Mouse (Mus musculus) stomach, postnatal 0 days (tissue): ENCODE results near the gene Mpv17.

ENCODE experiments used
- CTCF ChIP-seq: IDR thresholded peaks from 2 replicates; pipeline ENCODE4 v1.5.1; 2016; ENCODE audit warnings: antibody characterized with exemption, low read depth, mild to moderate bottlenecking, moderate library complexity
- EP300 ChIP-seq: optimal IDR thresholded peaks from 2 replicates; pipeline ENCODE3; 2016; ENCODE audit warnings: antibody characterized with exemption

DNA sequence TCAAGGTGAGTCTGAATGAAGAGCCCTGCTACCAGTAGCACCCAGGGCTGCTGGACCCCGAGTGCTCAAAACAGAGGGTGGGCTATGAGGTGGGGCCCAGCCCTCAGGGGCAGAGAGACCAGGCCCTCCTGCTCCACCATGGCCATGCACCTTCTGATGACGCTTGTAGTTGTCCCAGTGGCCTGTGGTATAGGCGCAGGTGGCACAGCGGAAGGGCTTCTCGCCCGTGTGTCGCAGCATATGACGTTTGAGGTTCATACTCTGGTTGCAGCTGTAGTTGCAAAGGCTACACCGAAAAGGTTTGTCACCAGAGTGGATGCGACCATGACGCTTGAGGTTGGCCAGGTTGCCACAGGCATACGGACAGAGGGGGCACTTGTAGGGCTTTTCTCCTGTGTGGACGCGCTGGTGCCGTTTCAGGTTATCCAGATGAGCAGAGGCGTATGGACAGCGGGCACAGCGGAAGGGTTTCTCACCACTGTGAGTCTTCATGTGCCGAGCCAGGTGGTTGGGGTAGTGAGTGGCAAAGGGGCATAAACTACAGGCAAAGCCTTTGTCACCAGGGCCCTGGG, 45.4 kb upstream of the Mpv17 start:
- TF ChIP-seq CTCF = no peak
- no peak for TF ChIP-seq EP300
